Mouse (Mus musculus) forebrain, embryonic 12.5 days (tissue): Measurements from ENCODE around the gene Ncoa3. TPM values are rescaled to one million over a fixed set of nuclear protein-coding genes. Genes with fewer than 3 reads are reported as not detected.

Experiments
- ATAC-seq: fragments of 200-750 bp; cut with Nextera tagmentation; 2 replicates; pipeline ENCODE4 v1.8.0; 2017; ENCODE audit warnings: moderate TSS enrichment; ENCODE audit not compliant: low FRiP score
- H3K27ac ChIP-seq: fragments of 300-500 bp; sonication (generic); 2 replicates; pipeline ENCODE4 v1.5.1; 2016; ENCODE audit warnings: mild to moderate bottlenecking
- H3K27me3 ChIP-seq: fragments of 300-500 bp; sonication (generic); 2 replicates; pipeline ENCODE4 v1.6.1; 2016; ENCODE audit warnings: mild to moderate bottlenecking
- H3K36me3 ChIP-seq: fragments of 300-500 bp; sonication (generic); replicated peaks from 2 replicates; pipeline ENCODE4 v1.6.1; 2016; ENCODE audit warnings: mild to moderate bottlenecking
- H3K4me1 ChIP-seq: fragments of 300-500 bp; sonication (generic); 2 replicates; pipeline ENCODE4 v1.6.1; 2016
- H3K4me2 ChIP-seq: fragments of 300-500 bp; sonication (generic); 2 replicates; pipeline ENCODE4 v1.6.1; 2016; ENCODE audit warnings: mild to moderate bottlenecking, moderate library complexity
- H3K4me3 ChIP-seq: fragments of 300-500 bp; sonication (generic); replicated peaks from 2 replicates; pipeline ENCODE4 v1.5.1; 2016; ENCODE audit warnings: mild to moderate bottlenecking
- H3K9ac ChIP-seq: fragments of 300-500 bp; sonication (generic); 2 replicates; pipeline ENCODE4 v1.6.1; 2016; ENCODE audit warnings: mild to moderate bottlenecking
- H3K9me3 ChIP-seq: fragments of 300-500 bp; sonication (generic); 2 replicates; pipeline ENCODE4 v1.6.1; 2016
- WGBS: fragments of 180-500 bp; shearing (Covaris S2); methylation state at CpG from one replicate; pipeline ENCODE4 v1.1.7; 2016; 5-methylcytosine and 5-hydroxymethylcytosine counted together
- polyA plus RNA-seq: library from polyadenylated mRNA; unstranded; fragments of >200 nt; fragmentation: Nextera tagmentation; extraction: Ambion mirVana; gene quantifications from 2 replicates; pipeline ENCODE4 v1.2.1, GENCODE M21; 2016

Ncoa3 gene
- polyA plus RNA-seq, 1 experiment from 2014 or later = 12.9 TPM

DNA sequence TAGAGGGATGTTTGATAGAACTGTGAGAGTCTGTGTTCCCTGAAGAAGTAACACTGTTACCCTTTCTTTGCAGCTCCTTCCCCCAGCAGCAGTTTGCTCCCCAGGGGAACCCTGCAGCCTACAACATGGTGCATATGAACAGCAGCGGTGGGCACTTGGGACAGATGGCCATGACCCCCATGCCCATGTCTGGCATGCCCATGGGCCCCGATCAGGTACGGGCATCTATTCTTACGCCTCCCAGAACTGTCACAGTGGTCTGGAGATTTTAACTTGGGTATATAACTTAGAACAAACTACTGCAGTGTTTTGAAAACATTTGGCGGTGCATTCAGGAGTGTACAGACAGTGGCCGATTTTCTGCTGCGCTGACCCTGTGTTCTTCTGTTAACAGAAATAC lies 77.3 kb downstream of the Ncoa3 start:
- WGBS = 96% methylated on average over 7 of the region's 7 CpGs
- H3K4me1 ChIP-seq = peaks cover 8% of the 10 kb centered on the region

GRCm38 (mm10) chr2:166071481-166071880 lies 79.0 kb downstream of the Ncoa3 start:
- H3K27me3 ChIP-seq = no peaks in the 10 kb centered on the region
- H3K9me3 ChIP-seq = no peaks in the 10 kb centered on the region
- H3K27ac ChIP-seq = no peak overlapping the region
- peaks cover 54% of the 10 kb centered on the region for H3K36me3 ChIP-seq
- 93% methylated on average over 5 of the region's 5 CpGs for WGBS
- peaks cover 11% of the 10 kb centered on the region for H3K4me1 ChIP-seq
- no peak overlapping the region for H3K9ac ChIP-seq
- H3K4me3 ChIP-seq = no peak overlapping the region
- no peak overlapping the region for H3K4me2 ChIP-seq
- ATAC-seq = no peak

More for the DNA sequence above, 77.3 kb downstream of the Ncoa3 start:
- Histone ChIP-seq H3K4me3 (no peak overlapping the region), H3K36me3 (peaks cover 66% of the 10 kb centered on the region), H3K9ac (no peak overlapping the region), H3K27ac (no peak overlapping the region), H3K9me3 (no peaks in the 10 kb centered on the region), H3K27me3 (no peaks in the 10 kb centered on the region), H3K4me2 (no peak overlapping the region)
- ATAC-seq = no peak

DNA sequence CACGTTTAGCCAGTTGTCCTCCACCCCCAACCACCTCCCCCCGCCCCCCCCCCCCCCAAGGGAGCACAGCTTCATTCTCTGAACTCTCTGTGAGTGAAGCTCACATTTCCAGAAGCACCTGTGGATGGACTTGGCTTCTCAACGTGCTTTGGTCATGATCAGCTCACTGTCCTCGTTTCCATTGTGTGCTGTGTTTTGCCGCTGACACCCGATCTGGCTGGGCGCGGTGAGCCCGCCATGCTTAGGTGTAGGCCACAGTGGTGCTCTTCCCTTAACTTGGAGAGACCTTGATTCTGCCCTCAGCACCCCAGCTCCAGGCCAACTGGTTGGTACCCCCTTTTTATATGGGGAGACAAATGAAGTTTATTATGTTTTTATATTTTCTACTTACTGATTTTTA lies 79.5 kb downstream of the Ncoa3 start:
- Histone ChIP-seq H3K27me3 (no peaks in the 10 kb centered on the region), H3K9me3 (no peaks in the 10 kb centered on the region), H3K4me1 (peaks cover 11% of the 10 kb centered on the region), H3K4me3 (no peak overlapping the region), H3K36me3 (peaks cover 51% of the 10 kb centered on the region), H3K9ac (no peak overlapping the region), H3K27ac (no peak overlapping the region), H3K4me2 (no peak overlapping the region)
- 82% methylated on average over 9 of the region's 9 CpGs for WGBS
- no peak for ATAC-seq

DNA sequence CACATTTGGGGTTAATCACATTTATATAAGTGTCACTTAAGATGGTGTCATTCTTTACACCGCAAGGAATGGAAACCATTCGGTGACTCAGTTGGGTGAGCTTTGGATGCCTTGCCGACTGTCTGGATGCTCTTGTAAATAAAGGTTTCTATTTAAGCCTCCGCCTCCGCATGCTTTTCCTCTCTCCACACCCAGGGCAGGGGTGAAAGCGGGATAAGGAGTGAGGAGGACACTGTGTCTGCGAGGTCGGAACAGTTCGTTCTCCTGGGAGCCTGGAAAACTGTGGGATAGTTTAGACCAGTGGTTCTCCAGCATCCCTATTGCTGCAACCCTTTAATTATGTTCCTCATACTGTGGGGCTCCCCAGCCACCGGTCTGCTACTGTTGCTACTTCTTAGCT lies 80.6 kb downstream of the Ncoa3 start:
- H3K36me3 ChIP-seq = peaks cover 42% of the 10 kb centered on the region
- H3K9ac ChIP-seq = no peak overlapping the region
- H3K4me1 ChIP-seq = peaks cover 11% of the 10 kb centered on the region
- no peak overlapping the region for H3K4me3 ChIP-seq
- no peaks in the 10 kb centered on the region for H3K9me3 ChIP-seq
- no peak overlapping the region for H3K4me2 ChIP-seq
- no peak overlapping the region for H3K27ac ChIP-seq
- H3K27me3 ChIP-seq = no peaks in the 10 kb centered on the region
- WGBS = 91% methylated on average over 10 of the region's 10 CpGs
- no peak for ATAC-seq

- Histone ChIP-seq H3K36me3 (peaks cover 41% of the 10 kb centered on the region), H3K27ac (peak overlapping the region; percentile 61), H3K9me3 (no peaks in the 10 kb centered on the region), H3K4me1 (peaks cover 11% of the 10 kb centered on the region), H3K9ac (no peak overlapping the region; the same call in 1 of the 2 replicates), H3K4me3 (no peak overlapping the region), H3K4me2 (no peak overlapping the region), H3K27me3 (no peaks in the 10 kb centered on the region)
- WGBS = 69% methylated on average over 6 of the region's 6 CpGs
- ATAC-seq = no peak
Observed at GRCm38 (mm10) chr2:166074322-166074721, 81.9 kb downstream of the Ncoa3 start.

DNA sequence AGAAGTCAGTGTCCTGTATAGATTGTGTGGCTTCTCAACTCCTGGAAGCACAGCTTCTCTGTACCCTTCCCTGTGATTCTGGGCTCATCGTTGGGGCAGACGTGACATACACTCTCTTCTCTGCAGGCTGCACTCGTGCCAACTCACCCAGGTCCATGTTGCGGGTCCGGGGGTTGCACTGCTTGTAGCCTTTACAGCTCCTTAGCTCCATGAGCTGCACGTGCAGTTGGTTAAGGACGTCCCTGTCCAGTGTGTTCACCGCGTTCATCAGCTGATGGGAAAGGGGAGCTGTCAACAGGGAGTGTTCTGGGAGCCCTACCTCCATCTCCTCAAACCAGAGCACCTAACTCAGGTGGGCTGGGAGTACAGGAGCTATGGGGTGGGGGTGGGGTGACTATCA lies 84.9 kb downstream of the Ncoa3 start:
- Histone ChIP-seq H3K27ac (no peak overlapping the region), H3K36me3 (peaks cover 23% of the 10 kb centered on the region; the same call in 1 of the 2 replicates), H3K9me3 (no peaks in the 10 kb centered on the region), H3K9ac (no peak overlapping the region), H3K4me2 (no peak overlapping the region), H3K27me3 (no peaks in the 10 kb centered on the region), H3K4me3 (no peak overlapping the region), H3K4me1 (peaks cover 15% of the 10 kb centered on the region)
- no peak for ATAC-seq
- WGBS = 92% methylated on average over 9 of the region's 9 CpGs

- peaks cover 22% of the 10 kb centered on the region; the same call in 1 of the 2 replicates for H3K36me3 ChIP-seq
Observed at GRCm38 (mm10) chr2:166079231-166079630, 86.8 kb downstream of the Ncoa3 start.

DNA sequence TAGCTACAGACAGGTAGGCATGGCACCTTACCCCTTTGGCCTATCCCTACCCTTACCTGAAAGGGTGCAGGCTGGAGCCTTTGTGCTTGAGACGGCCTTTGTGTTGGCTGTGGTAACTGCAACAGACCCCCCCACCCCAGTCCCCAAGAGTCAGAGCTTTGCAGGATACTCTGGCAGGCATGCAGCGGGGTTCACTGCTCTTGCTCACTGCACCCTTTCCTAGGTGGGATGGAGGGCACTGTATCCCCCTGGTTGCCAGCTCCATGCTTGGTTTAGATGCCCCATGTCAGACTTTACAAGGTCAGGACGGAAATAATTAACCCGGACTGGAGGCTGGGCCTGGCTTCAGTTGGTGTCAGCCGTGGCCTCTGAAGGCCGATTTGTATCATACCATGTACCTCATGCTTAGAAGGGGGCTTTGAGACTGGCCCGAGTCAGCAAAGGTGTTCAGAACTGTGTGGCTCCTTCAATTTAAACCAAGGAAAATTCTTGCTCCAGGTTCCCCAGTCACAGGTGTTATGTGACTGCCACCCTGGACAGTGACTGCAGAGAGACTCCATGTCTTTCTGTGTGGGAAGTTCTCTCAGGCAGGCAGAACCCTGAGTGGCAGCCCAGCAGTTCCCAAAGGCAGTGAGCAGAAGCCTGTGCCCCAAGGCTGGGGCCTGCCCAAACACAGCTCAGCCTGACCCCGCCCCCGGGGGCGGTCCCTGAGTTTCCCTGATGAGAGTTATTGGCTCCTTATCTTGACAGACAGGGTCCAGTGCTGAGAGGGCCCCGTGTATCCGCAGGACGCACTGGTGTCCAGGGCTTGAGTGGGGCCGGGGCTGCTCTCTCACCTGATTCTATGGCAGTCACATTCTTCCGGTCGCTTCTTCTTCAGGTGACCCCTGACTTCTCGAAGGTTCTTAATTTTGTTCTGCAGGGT lies 87.8 kb downstream of the Ncoa3 start:
- ATAC-seq = 0 out of 2 replicates have a peak, but pooled peaks have one; percentile 18
- no peak overlapping the region for H3K4me3 ChIP-seq
- H3K4me2 ChIP-seq = no peak overlapping the region
- H3K4me1 ChIP-seq = peaks cover 7% of the 10 kb centered on the region
- 65% methylated on average over 17 of the region's 17 CpGs for WGBS
- H3K9me3 ChIP-seq = no peaks in the 10 kb centered on the region
- no peaks in the 10 kb centered on the region for H3K27me3 ChIP-seq
- no peak overlapping the region; the same call in 1 of the 2 replicates for H3K9ac ChIP-seq
- peaks cover 22% of the 10 kb centered on the region; the same call in 1 of the 2 replicates for H3K36me3 ChIP-seq
- H3K27ac ChIP-seq = no peak overlapping the region; the same call in 1 of the 2 replicates

More at GRCm38 (mm10) chr2:166079231-166079630, 86.8 kb downstream of the Ncoa3 start:
- Histone ChIP-seq H3K9me3 (no peaks in the 10 kb centered on the region), H3K27ac (no peak overlapping the region), H3K9ac (no peak overlapping the region), H3K4me1 (peaks cover 14% of the 10 kb centered on the region), H3K4me3 (no peak overlapping the region), H3K4me2 (no peak overlapping the region), H3K27me3 (no peaks in the 10 kb centered on the region)
- ATAC-seq = no peak
- WGBS = 88% methylated on average over 14 of the region's 14 CpGs

DNA sequence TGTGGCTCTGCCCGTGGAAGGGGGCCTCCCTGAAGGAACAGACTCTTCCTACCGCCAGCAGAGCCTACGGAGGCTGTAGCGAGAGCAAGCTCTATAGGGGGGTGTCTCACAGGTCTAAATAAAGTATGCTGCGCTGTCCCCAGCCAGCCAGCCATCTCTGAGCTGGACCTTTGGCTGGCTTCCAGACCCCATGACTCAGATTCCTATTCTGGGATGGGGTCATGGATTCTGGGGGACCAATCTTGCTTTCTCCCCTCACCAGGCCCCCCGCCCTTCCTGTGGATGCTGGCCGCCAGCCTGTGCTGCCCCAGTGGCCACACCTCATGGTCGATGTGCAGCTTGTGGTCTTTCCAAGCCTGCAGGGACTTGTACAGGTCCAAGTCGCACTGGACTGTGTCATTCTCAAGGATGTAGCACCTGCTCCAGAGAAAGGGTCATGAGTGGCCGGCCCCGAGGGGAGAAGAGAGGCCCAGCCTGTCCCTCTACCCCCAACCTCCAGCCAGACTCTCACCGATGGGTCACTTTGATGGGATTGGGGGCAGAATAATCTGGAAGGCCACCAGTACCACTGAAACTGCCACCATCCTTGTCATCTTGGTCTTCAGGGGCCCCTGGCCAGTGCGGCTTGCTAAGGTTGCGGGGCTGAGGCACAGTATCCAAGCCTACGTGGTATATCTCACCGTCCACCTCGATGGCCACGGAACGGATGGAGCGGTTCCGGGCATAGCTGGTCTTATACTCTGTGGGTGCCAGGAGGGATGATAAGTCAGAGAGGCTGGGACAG lies 88.7 kb downstream of the Ncoa3 start:
- Histone ChIP-seq H3K27me3 (no peaks in the 10 kb centered on the region), H3K4me3 (no peak overlapping the region), H3K36me3 (peaks cover 24% of the 10 kb centered on the region; the same call in 1 of the 2 replicates), H3K9me3 (no peaks in the 10 kb centered on the region), H3K9ac (no peak overlapping the region), H3K4me1 (peaks cover 7% of the 10 kb centered on the region), H3K27ac (no peak overlapping the region; the same call in 1 of the 2 replicates), H3K4me2 (no peak overlapping the region)
- 88% methylated on average over 21 of the region's 21 CpGs for WGBS
- ATAC-seq = no peak

DNA sequence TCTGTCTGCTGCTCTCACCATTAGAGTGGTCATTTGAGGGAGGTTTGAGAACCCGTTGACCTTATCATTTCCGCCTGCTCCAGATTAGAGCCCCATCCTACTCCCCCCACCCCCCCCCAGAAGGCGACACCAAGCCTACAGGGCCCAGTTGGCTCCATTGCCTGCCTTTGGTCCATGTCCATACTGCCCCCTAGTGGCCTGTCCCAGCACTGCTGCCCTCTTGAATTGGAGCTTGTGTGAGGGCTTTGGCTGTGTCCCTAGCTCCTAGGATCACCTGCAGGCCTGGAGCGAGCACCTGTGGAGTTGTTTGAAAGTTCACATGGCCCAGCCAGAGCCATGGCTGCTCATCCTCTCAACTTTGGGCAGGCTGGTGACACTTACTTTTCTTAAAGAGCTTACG lies 89.8 kb downstream of the Ncoa3 start:
- no peak overlapping the region for H3K4me2 ChIP-seq
- H3K4me3 ChIP-seq = no peak overlapping the region
- no peaks in the 10 kb centered on the region for H3K9me3 ChIP-seq
- H3K27me3 ChIP-seq = no peaks in the 10 kb centered on the region
- peak; percentile 24; the same call in 1 of the 2 replicates for ATAC-seq
- no peak overlapping the region for H3K27ac ChIP-seq
- H3K9ac ChIP-seq = no peak overlapping the region
- 71% methylated on average over 5 of the region's 5 CpGs for WGBS
- peaks cover 34% of the 10 kb centered on the region for H3K36me3 ChIP-seq
- H3K4me1 ChIP-seq = peaks cover 7% of the 10 kb centered on the region

DNA sequence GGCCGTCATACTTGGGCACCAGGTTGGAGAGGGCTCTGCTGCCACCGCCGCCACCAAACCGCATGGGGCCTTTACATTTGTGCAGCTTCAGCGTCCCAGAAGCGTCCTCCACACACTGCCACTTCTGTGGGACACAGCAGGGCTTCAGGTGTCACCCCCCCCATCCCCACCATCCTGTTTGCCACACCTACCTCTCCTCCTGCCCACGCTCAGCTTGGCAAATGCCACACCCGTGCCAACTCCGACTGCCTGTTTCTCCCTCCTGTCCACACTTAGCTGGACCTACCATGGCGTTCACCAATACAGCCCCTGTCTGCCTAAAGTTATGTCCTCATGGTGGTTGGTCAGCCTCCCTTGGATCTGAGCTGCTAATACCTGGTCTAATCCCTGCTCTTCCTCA lies 90.2 kb downstream of the Ncoa3 start:
- Histone ChIP-seq H3K27me3 (no peaks in the 10 kb centered on the region), H3K9me3 (no peaks in the 10 kb centered on the region), H3K36me3 (peaks cover 39% of the 10 kb centered on the region), H3K4me3 (no peak overlapping the region), H3K4me1 (peaks cover 7% of the 10 kb centered on the region), H3K27ac (no peak overlapping the region), H3K9ac (no peak overlapping the region), H3K4me2 (no peak overlapping the region)
- WGBS = 81% methylated on average over 10 of the region's 10 CpGs
- ATAC-seq = peak; percentile 36; the same call in 1 of the 2 replicates

DNA sequence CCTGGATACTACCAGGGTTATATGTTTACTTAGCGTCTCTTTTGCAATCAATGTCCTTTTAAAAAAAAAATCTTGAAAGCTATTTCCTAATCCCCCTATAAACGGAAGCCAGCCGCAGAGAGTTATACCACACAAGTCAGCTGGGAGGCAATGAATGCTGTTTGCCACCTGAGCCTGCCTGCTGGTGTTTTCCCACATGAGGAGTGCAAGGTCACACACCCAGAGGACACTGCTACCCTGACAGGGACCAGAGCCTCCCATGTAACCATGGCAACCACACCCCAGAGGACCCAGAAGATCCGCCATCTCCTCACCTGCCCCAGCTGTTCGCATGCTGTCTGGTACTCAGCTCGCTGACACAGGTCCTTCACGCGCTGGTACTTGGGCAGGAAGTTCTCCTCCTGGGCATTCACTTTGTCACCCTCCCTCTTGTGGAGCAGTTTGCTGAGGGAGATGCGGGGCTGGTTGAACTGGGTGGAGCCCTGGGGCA lies 91.2 kb downstream of the Ncoa3 start:
- WGBS = 88% methylated on average over 9 of the region's 9 CpGs
- Histone ChIP-seq H3K4me3 (no peak overlapping the region), H3K4me2 (no peak overlapping the region), H3K27ac (no peak overlapping the region), H3K9ac (no peak overlapping the region), H3K4me1 (peaks cover 7% of the 10 kb centered on the region), H3K27me3 (no peaks in the 10 kb centered on the region), H3K9me3 (no peaks in the 10 kb centered on the region), H3K36me3 (peaks cover 38% of the 10 kb centered on the region)
- peak; percentile 45; the same call in 1 of the 2 replicates for ATAC-seq
